Mouse (Mus musculus): ENCODE data around the gene Znrd1.
"Not testable (repeated sequence)": the region's sequence is repeated elsewhere in the genome, so short reads cannot be mapped to it uniquely, and the experiment has no call there.

Gene Znrd1

DNA sequence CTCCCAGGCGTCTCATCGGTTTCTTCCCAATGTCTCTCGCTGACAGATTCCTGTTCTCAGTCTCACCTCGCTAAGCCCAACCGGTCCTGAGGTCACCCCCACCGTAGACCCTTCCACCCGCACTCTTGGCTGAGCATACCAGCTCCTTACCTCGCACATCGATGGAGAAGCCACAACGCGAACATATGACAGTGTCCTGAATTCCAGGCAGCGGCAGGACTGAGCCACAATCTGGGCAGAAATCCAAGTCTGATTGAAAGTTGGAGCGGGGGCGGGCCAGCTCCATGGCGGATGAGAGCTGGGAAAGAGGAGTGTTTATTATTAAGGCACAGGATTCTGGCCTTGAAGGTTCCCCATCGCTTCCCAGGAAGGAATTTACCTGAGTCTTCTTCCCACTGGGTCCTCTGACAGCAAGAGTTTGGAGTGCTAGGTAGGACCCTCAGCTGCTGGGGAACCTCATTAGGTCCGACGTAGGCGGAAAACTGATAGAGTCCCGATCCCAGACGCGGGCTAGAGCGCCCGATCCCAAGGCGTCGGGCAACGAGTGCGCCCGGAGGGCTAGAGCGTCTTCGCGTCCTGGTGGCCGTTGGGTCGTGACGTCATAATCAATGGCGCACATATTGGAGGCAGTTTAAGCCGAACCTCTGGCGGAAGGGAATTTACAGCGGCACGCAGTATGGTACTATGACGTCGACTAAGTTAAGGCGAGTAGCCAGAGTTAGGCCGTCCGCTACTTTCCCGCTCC lies at the start of gene Znrd1, which contains the start of gene Znrd1as:
Gene Znrd1, minus strand, starts transcription at position 561 of the 745 bp plus-strand sequence.
Gene Znrd1as, plus strand, starts transcription at position 594 of the 745 bp plus-strand sequence.
- DNase-seq (ENCODE audit: low read depth, low spot score): peak; percentile 99

DNA sequence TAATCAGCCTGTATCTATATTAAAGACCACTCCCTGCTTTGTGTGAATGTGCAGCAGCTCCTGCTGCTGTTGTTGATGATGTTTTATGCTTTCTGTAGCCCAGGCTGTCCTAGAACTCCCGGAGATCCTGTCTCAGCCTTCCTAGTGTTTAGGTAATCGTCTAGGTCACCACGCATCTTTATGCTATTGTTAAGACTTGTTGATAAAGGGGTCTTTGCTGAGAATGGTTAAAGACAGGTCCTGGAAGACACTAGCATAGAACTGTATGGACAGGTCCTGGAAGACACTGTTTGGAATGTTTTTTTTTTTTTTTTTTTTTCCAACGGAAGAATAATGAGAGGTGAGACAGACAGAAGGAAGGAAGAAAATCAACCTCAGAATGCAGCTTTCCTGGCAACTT lies 45.0 kb upstream of the Znrd1 start:
- DNase-seq (ENCODE audit: low read depth, low spot score): no peak

DNA sequence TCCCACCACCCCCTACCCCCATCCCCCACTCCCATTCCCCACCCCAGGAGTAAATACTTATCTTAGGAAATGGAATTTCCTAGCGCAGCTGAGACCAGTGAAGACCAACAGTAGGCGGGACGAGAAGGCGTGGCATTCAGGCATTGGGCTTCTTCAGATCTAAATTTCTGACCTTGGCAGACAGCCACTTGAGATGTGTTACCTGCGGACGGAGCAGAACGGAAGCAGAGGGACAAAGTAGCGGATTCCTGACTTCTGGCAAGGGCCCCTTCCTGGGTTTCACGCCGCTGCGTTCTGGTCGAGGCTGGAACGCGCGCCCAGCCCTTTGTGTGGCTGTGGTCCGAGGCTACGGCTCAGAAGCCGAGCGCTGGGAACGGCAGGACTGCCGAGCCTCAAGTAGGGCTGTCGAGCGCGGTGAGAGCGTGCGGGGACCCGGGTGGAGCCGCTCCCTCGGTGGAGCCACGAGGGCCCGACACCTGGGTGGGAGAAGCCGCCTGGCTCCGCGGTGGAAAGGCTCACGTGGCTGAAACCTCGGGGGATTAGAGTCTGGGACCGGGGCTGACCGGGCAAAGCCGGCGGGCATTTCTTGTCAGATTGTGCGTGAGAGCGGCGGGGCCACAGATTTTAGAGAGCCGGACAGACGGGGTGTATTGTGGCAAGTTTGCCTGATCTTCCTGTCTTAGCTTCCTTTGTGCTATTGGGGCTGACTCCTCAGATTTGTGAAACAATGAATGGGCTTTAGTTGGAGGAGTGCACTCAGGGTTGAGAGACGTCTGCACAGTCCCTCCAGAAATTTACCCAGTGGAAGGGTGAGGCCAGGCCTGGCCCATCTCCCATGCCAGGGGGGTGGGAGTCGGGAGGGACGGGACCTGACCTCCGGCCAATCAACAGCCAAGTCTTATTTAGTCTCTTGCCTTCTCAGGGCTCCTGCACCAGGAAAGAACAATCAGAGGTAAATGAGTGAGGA lies 44.3 kb upstream of the Znrd1 start:
- DNase-seq (ENCODE audit: low read depth, low spot score): no peak

DNA sequence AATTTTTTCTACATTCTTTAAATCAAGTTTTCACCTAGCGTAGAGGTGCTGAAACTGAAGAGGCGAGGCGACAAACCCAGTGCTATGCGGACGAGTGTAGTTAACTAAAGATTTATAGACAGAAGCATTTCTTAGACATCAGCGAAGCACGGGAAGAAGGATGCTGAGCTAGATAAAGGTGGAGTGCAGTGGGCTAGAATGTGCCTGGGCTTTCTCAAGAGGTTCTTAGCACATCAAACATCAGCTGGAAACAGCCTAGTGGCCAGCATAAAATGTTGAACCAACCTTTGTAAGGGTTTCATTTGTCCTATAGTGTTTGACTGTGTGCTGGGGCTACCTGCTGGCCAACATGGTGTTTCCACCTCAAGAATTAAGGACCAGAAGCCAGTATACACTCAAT lies 42.5 kb upstream of the Znrd1 start, which contains the start of gene Zfp57:
Gene Zfp57, plus strand, starts transcription at position 301 of the 400 bp plus-strand sequence.
- no peak for DNase-seq (ENCODE audit: low read depth, low spot score)

DNA sequence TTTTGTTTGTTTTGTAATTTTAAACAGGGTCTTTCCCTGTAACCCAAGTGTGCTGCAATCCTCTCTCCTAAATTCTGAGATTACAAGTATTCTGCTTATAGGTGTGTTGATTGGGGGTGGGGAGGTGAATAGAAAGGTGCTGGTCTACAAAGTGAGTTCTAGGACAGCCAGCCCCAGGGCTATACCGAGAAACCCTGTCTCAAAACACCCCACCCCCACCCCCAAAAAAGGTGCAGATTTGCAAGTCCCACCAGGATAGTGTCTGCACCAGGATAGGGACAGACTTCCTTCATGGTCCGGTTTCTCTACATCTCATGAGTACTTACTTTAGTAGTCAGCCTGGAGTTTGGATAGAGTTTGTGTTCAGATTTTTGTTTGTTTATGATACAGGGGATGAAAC lies 40.1 kb upstream of the Znrd1 start:
- DNase-seq (ENCODE audit: low read depth, low spot score): no peak

DNA sequence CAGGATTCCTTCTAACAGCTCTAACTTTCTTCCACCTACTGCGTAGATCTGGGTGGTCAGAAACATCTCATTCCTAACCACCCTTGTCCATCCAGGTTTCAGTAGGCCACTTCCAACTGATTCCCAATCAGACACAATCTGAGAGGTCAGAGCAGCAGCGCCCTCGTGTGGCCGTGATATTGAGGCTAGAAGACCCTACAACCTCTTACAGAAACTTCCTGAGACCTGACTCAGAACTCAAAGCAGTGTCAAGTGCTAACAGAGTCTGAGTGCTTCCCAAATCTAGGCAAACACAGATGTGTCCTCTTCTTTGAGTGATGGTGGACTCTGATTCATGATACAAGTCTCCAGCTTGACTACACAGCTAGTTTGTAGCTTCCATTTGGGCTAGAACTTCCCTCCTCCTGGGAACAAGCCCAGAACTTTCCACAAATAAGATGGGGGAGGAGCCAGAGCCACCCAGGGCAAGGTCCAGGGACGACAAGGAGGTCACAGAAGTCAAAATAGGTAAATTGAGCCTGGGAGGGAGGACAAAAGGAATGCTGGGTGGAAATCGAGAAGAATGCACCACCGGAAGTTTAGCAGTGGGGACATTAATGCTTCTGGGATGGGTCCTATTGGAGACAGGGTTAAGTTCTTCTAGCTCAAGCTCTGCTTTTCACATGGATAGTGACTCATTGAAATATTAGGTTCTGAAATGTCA lies 38.8 kb upstream of the Znrd1 start:
- no peak for DNase-seq (ENCODE audit: low read depth, low spot score)

DNA sequence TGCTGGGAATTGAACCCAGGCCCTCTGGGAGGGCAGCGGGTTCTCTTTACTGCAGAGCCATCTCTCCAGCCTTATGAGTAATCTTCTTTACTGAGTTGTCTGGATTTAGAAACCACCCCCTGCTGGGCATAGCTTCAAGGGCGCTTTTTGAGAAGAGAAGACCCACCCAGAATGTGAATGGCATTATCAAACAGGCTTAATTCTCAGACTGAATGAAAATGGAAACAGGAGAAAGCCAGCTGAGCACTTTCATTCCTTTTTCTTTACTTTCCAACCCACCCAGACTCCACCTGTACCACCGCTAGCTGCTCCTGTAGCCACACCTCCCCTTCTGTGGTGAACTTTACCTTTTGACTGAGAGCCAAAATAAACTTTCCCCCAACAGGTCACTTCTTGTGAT lies 37.1 kb upstream of the Znrd1 start:
- DNase-seq (ENCODE audit: low read depth, low spot score): no peak

DNA sequence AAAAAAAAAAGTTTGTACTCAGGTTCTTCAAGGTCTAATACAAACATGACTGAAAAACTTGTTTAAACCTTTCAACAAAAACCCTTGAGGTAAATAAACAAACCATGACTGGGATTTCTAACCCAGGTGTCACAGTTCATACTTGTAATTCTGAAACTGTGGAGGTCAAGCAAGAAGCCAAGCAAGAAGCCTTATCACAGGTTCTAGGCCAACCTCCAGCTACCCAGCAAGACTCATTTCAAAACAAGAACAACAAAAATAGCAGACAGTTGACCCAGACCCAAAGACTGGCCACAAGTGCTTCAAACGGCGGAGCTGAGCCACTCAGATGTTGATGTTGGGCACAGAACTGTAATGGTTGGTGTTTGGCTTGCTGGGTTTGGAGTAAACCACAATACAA lies 36.2 kb upstream of the Znrd1 start:
- DNase-seq (ENCODE audit: low read depth, low spot score): no peak

DNA sequence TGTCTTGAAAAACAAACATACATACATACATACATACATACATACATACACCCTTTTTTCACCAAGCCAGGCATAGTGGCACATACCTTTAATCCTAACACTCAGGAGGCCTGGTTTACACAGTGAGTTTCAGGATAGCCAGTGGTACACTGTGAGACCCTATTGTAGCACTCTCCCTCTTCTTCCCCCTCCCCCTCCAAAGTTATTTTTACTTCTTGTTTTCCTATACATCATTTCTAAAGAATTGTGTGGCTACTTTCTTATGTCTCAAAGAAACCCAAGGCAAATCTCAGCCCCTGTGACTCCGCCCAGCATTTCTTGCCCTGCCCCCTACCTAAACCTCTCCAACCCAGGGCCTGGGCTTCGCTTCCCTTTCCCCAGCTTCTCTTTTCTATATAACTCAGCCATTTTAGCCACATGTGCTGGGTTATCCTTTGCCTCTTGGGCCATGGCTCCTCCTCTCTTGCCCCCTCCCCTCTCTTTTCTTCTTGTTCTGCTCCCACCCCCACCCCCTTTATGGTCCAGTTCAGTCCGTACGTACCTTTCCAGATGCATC lies 35.5 kb upstream of the Znrd1 start:
- no peak for DNase-seq (ENCODE audit: low read depth, low spot score)

DNA sequence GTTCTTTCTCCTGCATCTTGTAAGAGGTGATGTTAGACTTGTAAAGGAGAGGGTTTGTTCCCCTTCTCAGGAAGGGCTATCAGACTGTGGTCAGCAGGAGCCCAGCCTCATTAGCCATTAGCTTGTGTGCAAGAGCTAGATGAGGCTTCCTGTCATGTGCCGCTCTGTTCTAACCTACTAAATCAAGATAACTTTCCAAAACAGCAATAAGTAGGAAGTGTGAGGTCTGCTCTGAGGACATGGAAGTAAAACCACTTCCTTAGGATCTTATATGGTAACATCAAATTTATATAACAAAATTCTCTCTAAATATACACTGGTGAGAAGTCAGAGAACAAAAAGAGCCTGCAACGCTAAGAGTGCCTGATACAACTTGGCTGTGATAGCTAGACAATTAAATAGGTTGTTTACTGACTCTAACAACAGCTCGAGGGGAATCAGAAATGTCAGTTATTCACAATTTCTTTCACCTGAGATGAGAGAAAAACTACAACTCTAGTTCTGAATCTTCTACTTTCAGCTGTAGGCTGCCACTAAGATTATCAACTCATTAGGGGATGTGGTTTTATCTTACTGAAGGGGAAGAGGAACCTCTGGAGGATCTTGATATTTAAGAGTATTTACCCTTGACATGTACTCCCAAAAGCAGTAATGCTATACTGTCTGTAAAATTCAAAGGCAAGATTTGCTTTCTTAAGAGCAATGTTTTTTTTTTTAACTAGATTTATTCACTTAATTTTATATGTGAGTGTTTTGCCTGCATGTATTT lies 34.2 kb upstream of the Znrd1 start:
- DNase-seq (ENCODE audit: low read depth, low spot score): no peak

DNA sequence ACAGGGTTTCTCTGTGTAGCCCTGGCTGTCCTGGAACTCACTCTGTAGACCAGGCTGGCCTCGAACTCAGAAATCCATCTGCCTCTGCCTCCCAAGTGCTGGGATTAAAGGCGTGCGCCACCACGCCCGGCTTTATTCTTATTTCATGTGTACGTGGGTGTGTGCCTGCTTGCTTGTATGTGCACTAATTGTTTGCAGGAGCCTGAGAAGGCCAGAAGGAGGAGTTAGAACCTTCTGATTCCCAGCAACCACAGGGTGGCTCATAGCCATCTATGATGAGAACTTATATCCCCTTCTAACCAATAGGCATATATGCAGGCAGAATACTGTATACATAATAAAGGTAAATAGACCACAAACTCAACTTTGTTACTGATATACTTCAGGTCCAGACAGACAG lies 32.3 kb upstream of the Znrd1 start:
- not testable (repeated sequence) for DNase-seq (ENCODE audit: low read depth, low spot score)

DNA sequence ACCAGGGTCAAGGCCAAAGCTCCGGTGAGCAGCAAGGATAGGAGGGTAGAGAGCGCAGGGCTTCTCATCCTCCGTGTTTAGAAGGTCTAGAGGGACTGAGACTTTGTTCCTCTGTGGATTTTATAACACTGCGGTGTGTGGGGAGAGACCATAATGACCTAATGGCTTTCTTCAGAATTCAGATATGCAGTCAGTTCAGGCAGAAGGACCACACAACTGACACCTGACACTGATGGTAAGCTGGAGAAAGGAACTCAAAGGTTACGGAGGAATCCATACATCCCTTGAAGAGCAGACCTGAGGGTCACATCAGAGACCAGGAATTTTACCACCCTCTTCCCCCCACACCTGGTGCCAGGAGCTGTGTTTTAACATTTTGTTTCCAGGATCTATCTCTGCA lies 31.1 kb upstream of the Znrd1 start, which contains the start of gene H2-M5:
Gene H2-M5, minus strand, starts transcription at position 101 of the 400 bp plus-strand sequence.
- DNase-seq (ENCODE audit: low read depth, low spot score): no peak

DNA sequence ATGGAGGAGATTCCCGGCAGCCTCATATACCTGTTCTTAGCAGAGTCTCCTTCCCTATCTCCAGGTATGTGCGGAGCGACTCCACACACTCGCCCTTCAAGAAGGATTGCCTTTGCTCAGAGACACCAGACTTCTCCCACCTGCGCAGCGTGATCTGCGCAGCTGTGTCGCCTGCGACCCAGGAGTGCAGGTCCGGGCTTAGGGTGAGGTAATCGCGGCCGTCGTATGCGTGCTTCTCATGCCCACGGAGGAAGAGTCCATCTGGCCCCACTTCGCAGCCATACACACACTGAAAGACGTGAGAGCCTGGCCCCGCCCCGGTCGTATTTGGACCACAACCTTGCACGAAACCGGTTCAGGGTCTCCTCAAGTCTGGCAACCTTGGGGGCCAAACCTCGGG lies 30.1 kb upstream of the Znrd1 start:
- no peak for DNase-seq (ENCODE audit: low read depth, low spot score)

DNA sequence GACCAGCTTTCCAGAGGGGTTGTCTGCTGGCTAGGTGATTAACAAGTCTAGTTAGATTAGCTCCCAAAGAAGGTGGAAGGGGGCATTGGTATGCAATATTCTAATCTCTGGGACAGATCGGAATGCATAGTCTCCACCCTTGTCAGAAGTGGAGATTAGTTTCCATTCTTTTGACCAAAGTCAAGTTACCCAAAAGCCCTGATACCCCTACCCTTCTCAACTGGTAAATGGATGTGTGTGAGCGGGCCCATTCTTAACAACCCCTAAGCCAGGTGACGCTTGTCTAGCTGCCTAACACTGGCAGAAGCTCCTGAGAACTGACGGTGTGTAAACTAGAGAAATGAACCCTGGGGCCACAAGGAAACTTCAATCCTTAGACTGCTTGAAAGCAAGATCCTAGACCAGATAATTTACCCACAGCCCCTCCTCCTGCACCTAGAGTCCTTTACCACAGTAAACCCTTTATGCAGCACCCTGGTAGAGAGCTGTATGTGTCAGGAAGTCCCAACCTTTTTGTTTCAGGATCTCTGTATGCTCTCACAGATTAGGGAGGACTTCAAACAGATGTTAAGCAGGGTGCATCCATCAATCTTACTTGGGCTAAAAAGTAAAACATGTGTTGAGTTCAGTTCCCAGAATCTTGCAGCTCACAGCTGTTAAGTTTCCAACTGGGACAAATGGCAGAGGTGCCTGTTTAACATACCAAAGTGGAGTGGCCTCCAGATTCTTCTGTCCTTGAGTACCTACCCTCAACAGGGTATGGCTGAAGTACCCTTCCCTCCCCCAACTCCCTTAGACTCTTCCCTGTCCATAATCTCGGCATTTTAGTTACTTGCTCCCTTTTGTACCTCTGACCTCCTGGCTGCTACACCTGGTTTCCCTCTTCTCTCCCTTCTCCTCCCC lies 24.1 kb upstream of the Znrd1 start:
- DNase-seq (ENCODE audit: low read depth, low spot score): no peak

DNA sequence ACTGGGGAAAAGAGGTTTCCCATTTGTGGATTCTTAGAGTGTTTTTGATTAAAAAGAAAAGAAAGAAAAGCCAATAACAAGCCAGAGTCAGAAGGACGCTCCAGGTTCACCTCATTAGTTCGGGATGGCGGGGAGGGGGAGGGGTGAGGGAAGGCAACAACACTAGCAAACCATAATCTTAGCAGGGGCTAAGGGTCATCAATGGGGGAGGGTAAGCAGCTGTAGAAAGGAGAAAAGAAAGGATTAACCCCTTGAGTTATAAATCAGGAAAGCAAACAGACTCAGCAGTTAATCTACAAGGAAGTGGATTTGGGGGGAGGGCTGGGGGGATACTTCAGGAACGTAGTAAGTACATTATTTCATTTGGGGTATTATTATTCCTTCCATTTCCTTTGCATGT lies 23.5 kb upstream of the Znrd1 start:
- DNase-seq (ENCODE audit: low read depth, low spot score): no peak

DNA sequence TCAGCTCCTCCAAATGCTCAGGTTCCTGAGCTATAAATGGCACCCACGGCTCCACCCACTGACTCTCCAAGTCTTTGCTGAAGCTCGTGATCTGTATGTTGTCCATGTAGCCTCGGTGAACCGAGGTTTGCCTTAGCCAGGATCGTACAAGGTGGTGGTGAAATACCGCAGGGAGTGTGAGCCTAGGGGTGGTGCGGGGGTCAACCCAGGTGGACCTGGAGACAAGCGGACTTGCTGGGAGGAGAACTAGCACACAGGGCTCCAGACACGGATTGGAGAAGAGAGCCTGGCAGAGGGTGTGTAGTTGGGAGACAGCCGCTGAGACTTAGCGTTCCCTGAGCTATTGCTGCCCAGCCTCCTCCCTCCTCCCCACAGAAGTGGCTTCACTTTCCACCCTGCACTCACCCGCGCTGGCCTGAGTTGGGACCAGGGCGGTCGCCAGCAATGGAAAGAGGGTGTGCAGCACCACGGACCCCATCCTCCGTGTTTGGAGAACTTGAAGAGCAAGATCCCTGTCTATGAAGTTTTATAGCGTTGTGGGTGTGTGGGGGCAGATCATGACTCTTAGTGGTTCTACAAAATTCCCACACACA lies 23.0 kb upstream of the Znrd1 start, which contains the start of gene 2410137M14Rik:
Gene 2410137M14Rik, minus strand, starts transcription at position 17 of the 593 bp plus-strand sequence.
- no peak for DNase-seq (ENCODE audit: low read depth, low spot score)

DNA sequence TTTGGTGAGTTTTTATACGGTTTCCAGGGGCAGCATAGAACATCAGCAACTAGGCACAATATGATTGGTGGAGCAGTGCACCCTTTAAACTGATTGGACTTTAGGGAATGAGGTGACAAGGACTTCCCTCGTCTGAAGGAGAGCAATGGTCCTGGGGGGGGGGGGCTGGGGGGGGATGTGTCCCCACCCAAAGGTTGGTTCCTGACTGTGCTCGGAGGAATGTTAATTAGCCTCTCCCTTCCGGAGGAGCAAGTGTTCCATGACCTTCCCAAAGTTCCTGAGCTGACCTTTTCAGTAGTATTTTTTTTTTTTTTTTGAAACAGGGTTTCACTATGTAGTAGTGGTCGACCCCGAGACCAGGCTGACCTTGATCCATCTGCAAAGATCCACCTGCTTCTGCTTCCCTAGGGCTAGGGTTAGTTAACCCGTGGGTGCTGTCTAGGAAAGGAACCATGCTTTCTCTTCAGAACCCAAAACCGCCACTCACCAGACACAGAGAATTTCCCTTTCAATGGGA lies 15.0 kb upstream of the Znrd1 start:
- DNase-seq (ENCODE audit: low read depth, low spot score): no peak

DNA sequence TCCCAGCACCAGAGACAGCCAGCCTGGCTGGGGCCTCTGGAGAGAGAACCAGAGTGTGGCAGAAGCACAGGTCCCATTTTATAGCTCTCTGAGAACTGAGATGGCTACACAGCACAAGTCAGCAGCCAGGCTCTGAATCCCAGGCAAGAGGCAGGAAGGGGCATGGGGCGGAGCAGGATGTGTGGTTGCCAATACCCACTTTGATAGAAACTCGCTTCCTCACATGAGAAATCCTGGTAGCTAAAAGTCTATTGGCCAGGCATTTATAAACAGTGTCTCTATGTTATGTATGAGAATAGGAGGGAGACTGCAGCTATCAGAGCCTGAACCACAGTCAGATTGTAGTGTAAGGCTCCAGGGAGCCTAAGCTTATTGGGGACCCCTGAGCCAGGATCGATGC lies 14.4 kb upstream of the Znrd1 start:
- no peak for DNase-seq (ENCODE audit: low read depth, low spot score)

Data from telencephalon, adult 2 months (tissue).